ENCODE assay signal across 13 mouse cellular contexts in genomic region chr10:4775541-4775940, GRCm38 (mm10).
DNase-seq lines count a peak whose midpoint lies in the region; ATAC-seq and TF ChIP-seq lines count a peak whose summit lies in the region.
"Had no signal": no experiment of that assay in that cellular context is flagged by ENCODE, and none has a peak within 500 bp of the region (broad histone marks: within the 10 kb centered on the region; RNA-seq: fewer than 3 reads in every experiment).

No protein-coding gene starts in this region.

- H3K36me3 ChIP-seq in lung, postnatal 0 days (ENCODE audit: insufficient read depth, low read length) = no peaks in the 10 kb centered on the region
- H3K36me3 ChIP-seq in myocyte (ENCODE audit: control insufficient read depth, insufficient read depth) = no peaks in the 10 kb centered on the region
- H3K36me3 ChIP-seq: hindbrain, embryonic 15.5 days; liver, embryonic 13.5 days had no signal

- no peak for TF ChIP-seq CTCF in lung, postnatal 0 days (IDR thresholded peaks at IDR 0.05)

- TF ChIP-seq POLR2A in myocyte (IDR thresholded peaks at IDR 0.05; ENCODE audit: insufficient read length, low read depth) = no peak

- H3K4me1 ChIP-seq in lung, postnatal 0 days (ENCODE audit: insufficient read depth, low read depth, low read length) = no peaks in the 10 kb centered on the region
- H3K4me1 ChIP-seq: hindbrain, embryonic 15.5 days; liver, embryonic 13.5 days had no signal

- intact Hi-C loops in gastrocnemius, postnatal 14 days (cut with DNase I; ENCODE audit: low total_unique reads) = no loop called here
- intact Hi-C loops in left cerebral cortex, postnatal 25 days (cut with DNase I) = no loop called here
- intact Hi-C loops in left cerebral cortex, postnatal 36 days (cut with DNase I) = no loop called here

- no peak for ATAC-seq in lung, postnatal 0 days
- ATAC-seq: Patski had no signal

- 68% methylated on average over 3 of the region's 3 CpGs for WGBS in lung, postnatal 0 days

- H3K9me3 ChIP-seq in lung, postnatal 0 days (ENCODE audit: low read length) = no peaks in the 10 kb centered on the region
- H3K9me3 ChIP-seq: hindbrain, embryonic 15.5 days; liver, embryonic 13.5 days; megakaryocyte, embryonic 14.5 days had no signal

- no peak overlapping the region for H3K4me3 ChIP-seq in lung, postnatal 0 days (ENCODE audit: low read depth, low read length)
- no peak overlapping the region for H3K4me3 ChIP-seq in myocyte
- H3K4me3 ChIP-seq: hindbrain, embryonic 15.5 days; liver, embryonic 13.5 days; megakaryocyte, embryonic 14.5 days had no signal

- TF ChIP-seq EP300 in lung, postnatal 0 days (IDR thresholded peaks at IDR 0.05) = no peak

- no peaks in the 10 kb centered on the region for H3K79me2 ChIP-seq in myocyte (ENCODE audit: control insufficient read depth, insufficient read depth)

- H3ac ChIP-seq in myocyte (ENCODE audit: control insufficient read depth, insufficient read length) = no peak overlapping the region

- no peak overlapping the region for H3K27ac ChIP-seq in lung, postnatal 0 days (ENCODE audit: low read length)
- H3K27ac ChIP-seq: hindbrain, embryonic 15.5 days; liver, embryonic 13.5 days had no signal

- peak; percentile 17 to 49 for DNase-seq in cerebellum, postnatal 14 days
- no peak for DNase-seq in cerebellum, adult 18-20 months
- DNase-seq in lung, postnatal 14 days = peak; percentile 15
- DNase-seq in lung, postnatal 0 days (ENCODE audit: low spot score) = no peak
- DNase-seq in gastrocnemius, postnatal 14 days = peak; percentile 76
- no peak for DNase-seq in left cerebral cortex, postnatal 25 days (ENCODE audit: low spot score in 2 of 2)
- DNase-seq in left cerebral cortex, postnatal 36 days (ENCODE audit: low spot score in 2 of 2) = no peak
- DNase-seq: liver, embryonic 13.5 days; thymus, adult 2 months had no signal

- H3K27me3 ChIP-seq in lung, postnatal 0 days (replicated peaks; ENCODE audit: insufficient read depth, low read length) = no peaks in the 10 kb centered on the region
- no peaks in the 10 kb centered on the region for H3K27me3 ChIP-seq in myocyte (ENCODE audit: control insufficient read depth, insufficient read depth, insufficient read length)
- H3K27me3 ChIP-seq: hindbrain, embryonic 15.5 days; liver, embryonic 13.5 days; megakaryocyte, embryonic 14.5 days; Patski had no signal

- H3K4me2 ChIP-seq in lung, postnatal 0 days (replicated peaks; ENCODE audit: low read depth, low read length) = no peak overlapping the region
- peak overlapping the region; percentile 40 for H3K4me2 ChIP-seq in myocyte (ENCODE audit: low read depth)
- H3K4me2 ChIP-seq: hindbrain, embryonic 15.5 days; liver, embryonic 13.5 days had no signal

- no peak overlapping the region for H3K9ac ChIP-seq in lung, postnatal 0 days (replicated peaks; ENCODE audit: low read depth)
- H3K9ac ChIP-seq: hindbrain, embryonic 15.5 days; liver, embryonic 13.5 days had no signal

TF ChIP-seq in myocyte, 11 proteins besides CTCF, POLR2A, EP300 and RAD21:
- TF ChIP-seq USF1 (IDR thresholded peaks at IDR 0.05; ENCODE audit: low read depth) (no peak), MAX (IDR thresholded peaks at IDR 0.05; ENCODE audit: low read depth) (no peak), SRF (IDR thresholded peaks at IDR 0.05; ENCODE audit: control insufficient read depth, insufficient read length, low read depth) (no peak), MYOG (IDR thresholded peaks at IDR 0.05; ENCODE audit: control insufficient read depth in 1 of 3, insufficient read depth in 1 of 3, insufficient read length in 2 of 3, low read depth in 2 of 3) (peak; percentile 72 to 97 (median 90)), POLR2AphosphoS2 (IDR thresholded peaks at IDR 0.05; ENCODE audit: insufficient read length, low read depth) (no peak), E2F4 (IDR thresholded peaks at IDR 0.05; ENCODE audit: insufficient read depth) (no peak), REST (IDR thresholded peaks at IDR 0.05; ENCODE audit: insufficient read depth, insufficient read length) (no peak), MYOD1 (IDR thresholded peaks at IDR 0.05; ENCODE audit: control insufficient read depth in 1 of 3, insufficient read length in 2 of 3, low read depth in 2 of 3) (peak; percentile 16 to 97 (median 95)), TCF3 (IDR thresholded peaks at IDR 0.05; ENCODE audit: insufficient read length, low read depth) (peak; percentile 83), TCF12 (IDR thresholded peaks at IDR 0.05; ENCODE audit: insufficient read depth, poor library complexity, severe bottlenecking) (peak; percentile 86), CEBPB (IDR thresholded peaks at IDR 0.05; ENCODE audit: insufficient read depth, poor library complexity, severe bottlenecking) (no peak)

Comparison
In these comparisons a context has a peak if more than half of its experiments do, and no peak if none do; other contexts are left out.
1. DNase-seq: peak in cerebellum, postnatal 14 days (2 of 2), lung, postnatal 14 days (single experiment) and gastrocnemius, postnatal 14 days (single experiment); none in cerebellum, adult 18-20 months (0 of 2), lung, postnatal 0 days (single experiment), left cerebral cortex, postnatal 25 days (0 of 2) and left cerebral cortex, postnatal 36 days (0 of 2).